Mouse (Mus musculus): ENCODE measurements at regions not wholly inside any gene's neighbourhood (a gene's known extent, or its start where the extent isn't known, plus 50 kb on each side); places are given as distances from the start of the nearest gene placed in this dataset.

- H3K9ac ChIP-seq, result no peak overlapping the region
- no peak overlapping the region for H3K4me2 ChIP-seq
- H3K27me3 ChIP-seq (replicated peaks), result no peaks in the 10 kb centered on the region
- 90% methylated on average over 5 of the region's 5 CpGs for WGBS
- H3K4me3 ChIP-seq, result no peak overlapping the region
- H3K36me3 ChIP-seq, result no peaks in the 10 kb centered on the region
- no peak for ATAC-seq (ENCODE audit: extremely low read depth, insufficient number of reproducible peaks, low FRiP score, low TSS enrichment)
- no peak overlapping the region for H3K27ac ChIP-seq (replicated peaks)
- no peaks in the 10 kb centered on the region for H3K9me3 ChIP-seq
- H3K4me1 ChIP-seq, result no peaks in the 10 kb centered on the region
Measured at GRCm38 (mm10) chr2:75351965-75352364, 307.1 kb upstream of the Hnrnpa3 start.

GRCm38 (mm10) chr2:75352564-75352963 lies 306.5 kb upstream of the Hnrnpa3 start:
- Histone ChIP-seq H3K4me1 (no peaks in the 10 kb centered on the region), H3K4me2 (no peak overlapping the region), H3K27ac (replicated peaks) (no peak overlapping the region), H3K9ac (no peak overlapping the region), H3K27me3 (replicated peaks) (no peaks in the 10 kb centered on the region), H3K36me3 (no peaks in the 10 kb centered on the region), H3K4me3 (no peak overlapping the region), H3K9me3 (no peaks in the 10 kb centered on the region)
- no peak for ATAC-seq (ENCODE audit: extremely low read depth, insufficient number of reproducible peaks, low FRiP score, low TSS enrichment)
- 87% methylated on average over 4 of the region's 4 CpGs for WGBS

GRCm38 (mm10) chr2:75356691-75357375 lies 302.2 kb upstream of the Hnrnpa3 start:
- Histone ChIP-seq H3K9me3 (no peaks in the 10 kb centered on the region), H3K4me1 (no peaks in the 10 kb centered on the region), H3K27me3 (replicated peaks) (no peaks in the 10 kb centered on the region), H3K4me2 (no peak overlapping the region), H3K4me3 (no peak overlapping the region), H3K27ac (replicated peaks) (no peak overlapping the region), H3K36me3 (no peaks in the 10 kb centered on the region), H3K9ac (no peak overlapping the region)
- ATAC-seq (ENCODE audit: extremely low read depth, insufficient number of reproducible peaks, low FRiP score, low TSS enrichment), result no peak
- 60% methylated on average over 8 of the region's 8 CpGs for WGBS

- Histone ChIP-seq H3K4me3 (no peak overlapping the region), H3K4me1 (no peaks in the 10 kb centered on the region), H3K27ac (replicated peaks) (no peak overlapping the region), H3K4me2 (no peak overlapping the region), H3K36me3 (no peaks in the 10 kb centered on the region), H3K27me3 (replicated peaks) (no peaks in the 10 kb centered on the region), H3K9ac (no peak overlapping the region), H3K9me3 (no peaks in the 10 kb centered on the region)
- no peak for ATAC-seq (ENCODE audit: extremely low read depth, insufficient number of reproducible peaks, low FRiP score, low TSS enrichment)
- WGBS, result 66% methylated on average over 2 of the region's 2 CpGs
Measured at GRCm38 (mm10) chr2:75357516-75357915, 301.5 kb upstream of the Hnrnpa3 start.

GRCm38 (mm10) chr2:75360936-75361335 lies 298.1 kb upstream of the Hnrnpa3 start:
- no peak overlapping the region for H3K4me2 ChIP-seq
- no peak overlapping the region for H3K9ac ChIP-seq
- no peaks in the 10 kb centered on the region for H3K9me3 ChIP-seq
- H3K4me3 ChIP-seq, result no peak overlapping the region
- H3K27ac ChIP-seq (replicated peaks), result no peak overlapping the region
- no peak for ATAC-seq (ENCODE audit: extremely low read depth, insufficient number of reproducible peaks, low FRiP score, low TSS enrichment)
- H3K36me3 ChIP-seq, result no peaks in the 10 kb centered on the region
- H3K4me1 ChIP-seq, result no peaks in the 10 kb centered on the region
- 73% methylated on average over 3 of the region's 3 CpGs for WGBS
- no peaks in the 10 kb centered on the region for H3K27me3 ChIP-seq (replicated peaks)

- ATAC-seq (ENCODE audit: extremely low read depth, insufficient number of reproducible peaks, low FRiP score, low TSS enrichment), result no peak
- 68% methylated on average over 5 of the region's 5 CpGs for WGBS
- Histone ChIP-seq H3K4me1 (no peaks in the 10 kb centered on the region), H3K27ac (replicated peaks) (no peak overlapping the region), H3K9me3 (no peaks in the 10 kb centered on the region), H3K4me3 (no peak overlapping the region), H3K4me2 (no peak overlapping the region), H3K27me3 (replicated peaks) (no peaks in the 10 kb centered on the region), H3K9ac (no peak overlapping the region), H3K36me3 (no peaks in the 10 kb centered on the region)
Measured at GRCm38 (mm10) chr2:75376666-75377065, 282.4 kb upstream of the Hnrnpa3 start.

GRCm38 (mm10) chr2:75385551-75386263 lies 273.4 kb upstream of the Hnrnpa3 start:
- no peak for ATAC-seq (ENCODE audit: extremely low read depth, insufficient number of reproducible peaks, low FRiP score, low TSS enrichment)

GRCm38 (mm10) chr2:75386636-75387035 lies 272.4 kb upstream of the Hnrnpa3 start:
- Histone ChIP-seq H3K4me1 (no peaks in the 10 kb centered on the region), H3K36me3 (no peaks in the 10 kb centered on the region), H3K27me3 (replicated peaks) (no peaks in the 10 kb centered on the region), H3K27ac (replicated peaks) (no peak overlapping the region), H3K9ac (no peak overlapping the region), H3K4me2 (no peak overlapping the region), H3K4me3 (no peak overlapping the region), H3K9me3 (no peaks in the 10 kb centered on the region)
- 66% methylated on average over 3 of the region's 3 CpGs for WGBS
- ATAC-seq (ENCODE audit: extremely low read depth, insufficient number of reproducible peaks, low FRiP score, low TSS enrichment), result no peak

More at GRCm38 (mm10) chr2:75385551-75386263, 273.4 kb upstream of the Hnrnpa3 start:
- 63% methylated on average over 7 of the region's 7 CpGs for WGBS
- Histone ChIP-seq H3K4me1 (no peaks in the 10 kb centered on the region), H3K36me3 (no peaks in the 10 kb centered on the region), H3K4me2 (no peak overlapping the region), H3K27me3 (replicated peaks) (no peaks in the 10 kb centered on the region), H3K4me3 (no peak overlapping the region), H3K9ac (no peak overlapping the region), H3K27ac (replicated peaks) (no peak overlapping the region), H3K9me3 (no peaks in the 10 kb centered on the region)

GRCm38 (mm10) chr2:75392041-75392440 lies 267.0 kb upstream of the Hnrnpa3 start:
- H3K27ac ChIP-seq (replicated peaks), result no peak overlapping the region
- no peaks in the 10 kb centered on the region for H3K9me3 ChIP-seq
- no peak overlapping the region for H3K4me3 ChIP-seq
- H3K27me3 ChIP-seq (replicated peaks), result no peaks in the 10 kb centered on the region
- 82% methylated on average over 3 of the region's 3 CpGs for WGBS
- no peak overlapping the region for H3K9ac ChIP-seq
- H3K4me1 ChIP-seq, result peaks cover 7% of the 10 kb centered on the region; the same call in 1 of the 2 replicates
- no peaks in the 10 kb centered on the region for H3K36me3 ChIP-seq
- no peak for ATAC-seq (ENCODE audit: extremely low read depth, insufficient number of reproducible peaks, low FRiP score, low TSS enrichment)
- H3K4me2 ChIP-seq, result no peak overlapping the region

- no peak overlapping the region for H3K4me2 ChIP-seq
- no peak overlapping the region for H3K9ac ChIP-seq
- H3K27me3 ChIP-seq (replicated peaks), result no peaks in the 10 kb centered on the region
- H3K4me3 ChIP-seq, result no peak overlapping the region
- no peaks in the 10 kb centered on the region for H3K9me3 ChIP-seq
- no peak for ATAC-seq (ENCODE audit: extremely low read depth, insufficient number of reproducible peaks, low FRiP score, low TSS enrichment)
- 70% methylated on average over 6 of the region's 6 CpGs for WGBS
- no peak overlapping the region for H3K27ac ChIP-seq (replicated peaks)
- no peaks in the 10 kb centered on the region for H3K36me3 ChIP-seq
- H3K4me1 ChIP-seq, result peaks cover 7% of the 10 kb centered on the region; the same call in 1 of the 2 replicates
Measured at GRCm38 (mm10) chr2:75394928-75395673, 264.0 kb upstream of the Hnrnpa3 start.

- no peaks in the 10 kb centered on the region for H3K9me3 ChIP-seq
- ATAC-seq (ENCODE audit: extremely low read depth, insufficient number of reproducible peaks, low FRiP score, low TSS enrichment), result no peak
- 41% methylated on average over 2 of the region's 2 CpGs for WGBS
- H3K27ac ChIP-seq (replicated peaks), result no peak overlapping the region
- no peak overlapping the region for H3K4me3 ChIP-seq
- no peaks in the 10 kb centered on the region for H3K27me3 ChIP-seq (replicated peaks)
- no peak overlapping the region for H3K4me2 ChIP-seq
- H3K9ac ChIP-seq, result no peak overlapping the region
- no peaks in the 10 kb centered on the region for H3K36me3 ChIP-seq
- peaks cover 7% of the 10 kb centered on the region; the same call in 1 of the 2 replicates for H3K4me1 ChIP-seq
Measured at GRCm38 (mm10) chr2:75396016-75396415, 263.0 kb upstream of the Hnrnpa3 start.
